Mouse (Mus musculus) stomach, postnatal 0 days (tissue): ENCODE results near the gene Tnr. TPM values are rescaled to one million over a fixed set of nuclear protein-coding genes. Genes with fewer than 3 reads are reported as not detected.
A peak's percentile ranks its signal among the peaks of the same experiment; 100 is the strongest.

ENCODE experiments used
- ATAC-seq: fragments of 200-750 bp; cut with Nextera tagmentation; 2 replicates; pipeline ENCODE4 v1.8.0; 2017; ENCODE audit not compliant: low FRiP score, low TSS enrichment
- DNase-seq: peaks from one replicate; pipeline ENCODE4 v3.0.0-alpha.2; 2016; ENCODE audit warnings: low spot score
- H3K27ac ChIP-seq: fragments of 300-500 bp; sonication (generic); replicated peaks from 2 replicates; pipeline ENCODE4 v1.5.1; 2014; ENCODE audit warnings: mild to moderate bottlenecking, control low read depth
- H3K27me3 ChIP-seq: fragments of 300-500 bp; sonication (generic); 2 replicates; pipeline ENCODE4 v1.6.1; 2014; ENCODE audit warnings: low read length; ENCODE audit not compliant: control insufficient read depth, insufficient read depth
- H3K36me3 ChIP-seq: fragments of 300-500 bp; sonication (generic); 2 replicates; pipeline ENCODE4 v1.6.1; 2014; ENCODE audit warnings: low read length, mixed read lengths; ENCODE audit not compliant: control insufficient read depth, insufficient read depth
- H3K4me1 ChIP-seq: fragments of 300-500 bp; sonication (generic); replicated peaks from 2 replicates; pipeline ENCODE4 v1.6.1; 2014; ENCODE audit warnings: antibody characterized with exemption; ENCODE audit not compliant: control insufficient read depth, insufficient read depth
- H3K4me2 ChIP-seq: fragments of 300-500 bp; sonication (generic); replicated peaks from 2 replicates; pipeline ENCODE4 v1.6.1; 2014; ENCODE audit warnings: low read depth, mild to moderate bottlenecking, control low read depth, moderate library complexity
- H3K4me3 ChIP-seq: fragments of 300-500 bp; sonication (generic); 2 replicates; pipeline ENCODE4 v1.5.1; 2014; ENCODE audit warnings: low read depth, low read length, control low read depth
- H3K9ac ChIP-seq: fragments of 300-500 bp; sonication (generic); 2 replicates; pipeline ENCODE4 v1.6.1; 2014; ENCODE audit warnings: mild to moderate bottlenecking, low read length, control low read depth, mixed read lengths
- H3K9me3 ChIP-seq: fragments of 300-500 bp; sonication (generic); 2 replicates; pipeline ENCODE4 v1.6.1; 2016; ENCODE audit warnings: low read length; ENCODE audit not compliant: control insufficient read depth
- CTCF ChIP-seq: IDR thresholded peaks from 2 replicates; pipeline ENCODE4 v1.5.1; 2016; ENCODE audit warnings: antibody characterized with exemption, low read depth, mild to moderate bottlenecking, moderate library complexity
- EP300 ChIP-seq: optimal IDR thresholded peaks from 2 replicates; pipeline ENCODE3; 2016; ENCODE audit warnings: antibody characterized with exemption
- WGBS: fragments of 180-500 bp; shearing (Covaris S2); extraction: QIAGEN DNeasy Blood & Tissue Kit; methylation state at CpG from one replicate; pipeline ENCODE4 v1.1.7; 2014; 5-methylcytosine and 5-hydroxymethylcytosine counted together
- polyA plus RNA-seq: library from polyadenylated mRNA; unstranded; fragments of >200 nt; fragmentation: Nextera tagmentation; extraction: Ambion mirVana; gene quantifications from 2 replicates; pipeline ENCODE4 v1.2.1, GENCODE M21; 2015

Tnr gene
- polyA plus RNA-seq, 1 experiment from 2014 or later = 0.10 TPM

- Histone ChIP-seq H3K9me3 (no peaks in the 10 kb centered on the region), H3K4me2 (no peak overlapping the region), H3K27me3 (no peaks in the 10 kb centered on the region), H3K9ac (no peak overlapping the region), H3K36me3 (no peaks in the 10 kb centered on the region), H3K4me1 (no peaks in the 10 kb centered on the region), H3K4me3 (no peak overlapping the region), H3K27ac (no peak overlapping the region)
- WGBS = 78% methylated on average over 7 of the region's 7 CpGs
- DNase-seq (no peak), ATAC-seq (no peak)
- no peak for TF ChIP-seq CTCF
- no peak for TF ChIP-seq EP300
These were observed 378.0 kb downstream of the Tnr start for GRCm38 (mm10) chr1:159901366-159902119.

- H3K27me3 ChIP-seq = no peaks in the 10 kb centered on the region
- no peak for DNase-seq
- no peaks in the 10 kb centered on the region for H3K36me3 ChIP-seq
- no peaks in the 10 kb centered on the region for H3K9me3 ChIP-seq
- H3K9ac ChIP-seq = no peak overlapping the region
- H3K4me3 ChIP-seq = no peak overlapping the region
- H3K27ac ChIP-seq = no peak overlapping the region
- no peak for ATAC-seq
- no peaks in the 10 kb centered on the region for H3K4me1 ChIP-seq
- no peak overlapping the region for H3K4me2 ChIP-seq
- 89% methylated on average over 4 of the region's 4 CpGs for WGBS
- TF ChIP-seq EP300 (no peak), CTCF (no peak)
These were observed 378.5 kb downstream of the Tnr start for GRCm38 (mm10) chr1:159902120-159902497.

- WGBS = 36% methylated on average over 5 of the region's 5 CpGs
- no peaks in the 10 kb centered on the region for H3K9me3 ChIP-seq
- no peak overlapping the region for H3K27ac ChIP-seq
- peak; percentile 48 for DNase-seq
- H3K9ac ChIP-seq = no peak overlapping the region
- TF ChIP-seq EP300 (no peak), CTCF (peak; percentile 77)
- no peak overlapping the region for H3K4me2 ChIP-seq
- H3K4me3 ChIP-seq = no peak overlapping the region
- ATAC-seq = peak; percentile 79
- no peaks in the 10 kb centered on the region for H3K36me3 ChIP-seq
- H3K4me1 ChIP-seq = no peaks in the 10 kb centered on the region
- no peaks in the 10 kb centered on the region for H3K27me3 ChIP-seq
These were observed 387.4 kb downstream of the Tnr start for GRCm38 (mm10) chr1:159911006-159911405.

- H3K9ac ChIP-seq = no peak overlapping the region
- H3K27ac ChIP-seq = no peak overlapping the region
- no peak overlapping the region for H3K4me3 ChIP-seq
- ATAC-seq (no peak), DNase-seq (no peak)
- H3K9me3 ChIP-seq = no peaks in the 10 kb centered on the region
- no peak overlapping the region for H3K4me2 ChIP-seq
- TF ChIP-seq CTCF = no peak
- TF ChIP-seq EP300 = no peak
- no peaks in the 10 kb centered on the region for H3K27me3 ChIP-seq
- no peaks in the 10 kb centered on the region for H3K36me3 ChIP-seq
- H3K4me1 ChIP-seq = no peaks in the 10 kb centered on the region
These were observed 391.2 kb downstream of the Tnr start for GRCm38 (mm10) chr1:159914726-159915125.

- H3K9me3 ChIP-seq = no peaks in the 10 kb centered on the region
- no peak overlapping the region for H3K4me3 ChIP-seq
- H3K4me2 ChIP-seq = no peak overlapping the region
- DNase-seq = no peak
- 64% methylated on average over 2 of the region's 2 CpGs for WGBS
- no peaks in the 10 kb centered on the region for H3K27me3 ChIP-seq
- no peaks in the 10 kb centered on the region for H3K36me3 ChIP-seq
- ATAC-seq = no peak
- TF ChIP-seq CTCF = no peak
- no peak for TF ChIP-seq EP300
- H3K4me1 ChIP-seq = no peaks in the 10 kb centered on the region
- H3K9ac ChIP-seq = no peak overlapping the region
- H3K27ac ChIP-seq = no peak overlapping the region
These were observed 397.0 kb downstream of the Tnr start for GRCm38 (mm10) chr1:159920571-159920970.

GRCm38 (mm10) chr1:159923010-159923409 is 399.4 kb downstream of the Tnr start:
- no peaks in the 10 kb centered on the region for H3K27me3 ChIP-seq
- no peak overlapping the region for H3K9ac ChIP-seq
- no peaks in the 10 kb centered on the region for H3K4me1 ChIP-seq
- DNase-seq (no peak), ATAC-seq (peak; percentile 65; the same call in 1 of the 2 replicates)
- H3K9me3 ChIP-seq = no peaks in the 10 kb centered on the region
- no peak overlapping the region for H3K4me3 ChIP-seq
- no peak overlapping the region for H3K27ac ChIP-seq
- TF ChIP-seq CTCF (no peak), EP300 (no peak)
- H3K4me2 ChIP-seq = no peak overlapping the region
- H3K36me3 ChIP-seq = no peaks in the 10 kb centered on the region
- 70% methylated on average over 7 of the region's 7 CpGs for WGBS
